Mouse (Mus musculus): Measurements from ENCODE around the gene Mzf1.

The Mzf1 gene

GRCm38 (mm10) chr7:13023928-13024731 is 30.4 kb downstream of the Mzf1 start:
- CTCF ChIA-PET = interaction anchor here in 1 of 4 experiments (2.2 kb wide), 1 partner anchor 14 kb away, joined by 11 read pairs; the partner anchor contains the start of gene Zbtb45
- POLR2A ChIA-PET = interaction anchor here in 3 of 4 experiments (0.8 to 21.4 kb wide), 30 partner anchors 8 to 121 kb away, joined by 3 to 694 read pairs (median 10); partner anchors contain the start of genes Chmp2a (in 3 of the 3), Zbtb45 (in 3 of the 3), Rps5 (in 2 of the 3) and Ube2m (in 2 of the 3)

GRCm38 (mm10) chr7:13022773-13023535 is 31.6 kb downstream of the Mzf1 start:
- ChIA-PET CTCF (interaction anchor here in 3 of 4 experiments (0.6 to 2.2 kb wide), 5 partner anchors 9 to 113 kb away, joined by 3 to 11 read pairs (median 7); partner anchors contain the start of gene Zbtb45 (in 2 of the 3)), POLR2A (interaction anchor here (0.6 to 4.7 kb wide), 45 partner anchors 8 to 443 kb away, joined by 3 to 110 read pairs (median 5); partner anchors contain the start of genes Zbtb45 (in 3 of the 4), Zfp446 (in 3 of the 4), Chmp2a (in 2 of the 4) and Rps5 (in 2 of the 4))

GRCm38 (mm10) chr7:13015217-13015616 is 39.3 kb downstream of the Mzf1 start:
- ChIA-PET POLR2A (interaction anchor here (0.6 to 10.8 kb wide), 38 partner anchors 8 to 282 kb away, joined by 3 to 694 read pairs (median 12); partner anchors contain the start of genes Chmp2a (in 3 of the 4), Rps5 (in 3 of the 4), Ube2m (in 3 of the 4) and Zfp446 (in 3 of the 4)), CTCF (interaction anchor here in 3 of 4 experiments (0.6 to 1.0 kb wide), 5 partner anchors 28 to 1314 kb away, joined by 4 to 6 read pairs (median 5); no protein-coding TSS in a partner anchor)

- CTCF ChIA-PET = interaction anchor here in 2 of 4 experiments (1.0 to 1.3 kb wide), 5 partner anchors 8 to 29 kb away, joined by 3 to 7 read pairs (median 5); no protein-coding TSS in a partner anchor
- POLR2A ChIA-PET = interaction anchor here (0.6 to 10.8 kb wide), 68 partner anchors 8 to 299 kb away, joined by 3 to 694 read pairs (median 5); partner anchors contain the start of genes Ube2m (in 4 of the 4), Chmp2a (in 3 of the 4), Rps5 (in 3 of the 4) and Zfp446 (in 3 of the 4)
These were observed 40.2 kb downstream of the Mzf1 start for GRCm38 (mm10) chr7:13014275-13014839.

- CTCF ChIA-PET = interaction anchor here in 2 of 4 experiments (0.6 to 1.3 kb wide), 5 partner anchors 8 to 235 kb away, joined by 3 to 7 read pairs (median 5); no protein-coding TSS in a partner anchor
- POLR2A ChIA-PET = interaction anchor here (0.7 to 10.8 kb wide), 62 partner anchors 8 to 300 kb away, joined by 3 to 694 read pairs (median 6); partner anchors contain the start of genes Chmp2a (in 3 of the 4), Rps5 (in 3 of the 4), Ube2m (in 3 of the 4) and Zfp446 (in 3 of the 4)
These were observed 40.9 kb downstream of the Mzf1 start for GRCm38 (mm10) chr7:13013671-13014070.

- POLR2A ChIA-PET = interaction anchor here (0.6 to 10.8 kb wide), 75 partner anchors 8 to 531 kb away, joined by 3 to 694 read pairs (median 5); partner anchors contain the start of genes Mzf1 (in 4 of the 4), Ube2m (in 4 of the 4), Chmp2a (in 3 of the 4) and Rps5 (in 3 of the 4)
- CTCF ChIA-PET = interaction anchor here (0.6 to 2.3 kb wide), 39 partner anchors 9 to 107 kb away, joined by 3 to 17 read pairs (median 4); partner anchors contain the start of genes Zfp446 (in 3 of the 4), Mzf1 (in 1 of the 4), Rps5 (in 1 of the 4) and Slc27a5 (in 1 of the 4)
These were observed 44.3 kb downstream of the Mzf1 start, which contains the start of gene Zbtb45 for GRCm38 (mm10) chr7:13010005-13010908. TSS of gene Zbtb45 (minus strand) at chr7:13010034.

GRCm38 (mm10) chr7:13009143-13010004 is 45.2 kb downstream of the Mzf1 start:
- CTCF ChIA-PET = interaction anchor here (0.5 to 2.3 kb wide), 39 partner anchors 10 to 447 kb away, joined by 3 to 17 read pairs (median 4); partner anchors contain the start of genes Zfp446 (in 3 of the 4), Mzf1 (in 1 of the 4), Slc27a5 (in 1 of the 4) and Zfp324 (in 1 of the 4)

GRCm38 (mm10) chr7:13007341-13008092 is 47.0 kb downstream of the Mzf1 start:
- ChIA-PET CTCF (interaction anchor here in 2 of 4 experiments (0.7 to 3.3 kb wide), 9 partner anchors 11 to 98 kb away, joined by 3 to 15 read pairs (median 5); partner anchors contain the start of genes Zfp446 (in 2 of the 2), Rps5 (in 1 of the 2) and Slc27a5 (in 1 of the 2)), POLR2A (interaction anchor here (0.7 to 6.8 kb wide), 48 partner anchors 9 to 126 kb away, joined by 3 to 171 read pairs (median 8); partner anchors contain the start of genes Ube2m (in 3 of the 4), Zfp446 (in 3 of the 4), Chmp2a (in 2 of the 4) and Rps5 (in 2 of the 4))

More at GRCm38 (mm10) chr7:13009143-13010004, 45.2 kb downstream of the Mzf1 start:
- POLR2A ChIA-PET = interaction anchor here (0.5 to 10.8 kb wide), 70 partner anchors 8 to 531 kb away, joined by 3 to 694 read pairs (median 5); partner anchors contain the start of genes Mzf1 (in 4 of the 4), Ube2m (in 4 of the 4), Chmp2a (in 3 of the 4) and Rps5 (in 3 of the 4)

GRCm38 (mm10) chr7:13006531-13006930 is 48.0 kb downstream of the Mzf1 start:
- ChIA-PET CTCF (interaction anchor here in 3 of 4 experiments (0.5 to 3.3 kb wide), 15 partner anchors 7 to 132 kb away, joined by 3 to 15 read pairs (median 5); partner anchors contain the start of genes Zfp446 (in 2 of the 3), Rps5 (in 1 of the 3) and Slc27a5 (in 1 of the 3)), POLR2A (interaction anchor here (0.8 to 6.8 kb wide), 78 partner anchors 8 to 172 kb away, joined by 3 to 171 read pairs (median 5); partner anchors contain the start of genes Chmp2a (in 3 of the 4), Rps5 (in 3 of the 4), Ube2m (in 3 of the 4) and Zfp446 (in 3 of the 4))

- ChIA-PET CTCF (interaction anchor here in 3 of 4 experiments (0.5 to 3.3 kb wide), 14 partner anchors 8 to 132 kb away, joined by 3 to 15 read pairs (median 5); partner anchors contain the start of genes Zfp446 (in 2 of the 3) and Slc27a5 (in 1 of the 3)), POLR2A (interaction anchor here (0.6 to 6.8 kb wide), 79 partner anchors 8 to 171 kb away, joined by 3 to 171 read pairs (median 5); partner anchors contain the start of genes Chmp2a (in 3 of the 4), Rps5 (in 3 of the 4), Ube2m (in 3 of the 4) and Zfp446 (in 3 of the 4))
These were observed 48.6 kb downstream of the Mzf1 start for GRCm38 (mm10) chr7:13006011-13006410.

- ChIA-PET POLR2A (interaction anchor here in 2 of 4 experiments (0.7 to 6.8 kb wide), 10 partner anchors 10 to 99 kb away, joined by 3 to 171 read pairs (median 4); partner anchors contain the start of genes Rps5 (in 2 of the 2), Chmp2a (in 1 of the 2), Ube2m (in 1 of the 2) and Zfp446 (in 1 of the 2)), CTCF (interaction anchor here in 3 of 4 experiments (0.6 to 1.5 kb wide), 5 partner anchors 8 to 25 kb away, joined by 3 to 7 read pairs (median 3); partner anchors contain the start of gene Zfp446 (in 1 of the 3))
These were observed 51.2 kb downstream of the Mzf1 start for GRCm38 (mm10) chr7:13003380-13003779.

- ChIA-PET CTCF (interaction anchor here in 1 of 4 experiments (1.0 kb wide), 1 partner anchor 9 kb away, joined by 3 read pairs; no protein-coding TSS in a partner anchor), POLR2A (interaction anchor here in 2 of 4 experiments (0.8 to 2.5 kb wide), 12 partner anchors 9 to 80 kb away, joined by 3 to 11 read pairs (median 3); partner anchors contain the start of genes Rnf225 (in 1 of the 2), Rps5 (in 1 of the 2), Zbtb45 (in 1 of the 2) and Zfp324 (in 1 of the 2))
These were observed 53.0 kb downstream of the Mzf1 start for GRCm38 (mm10) chr7:13001584-13001983.

GRCm38 (mm10) chr7:12998851-12999250 is 55.7 kb downstream of the Mzf1 start, which contains the start of gene Trim28:
TSS of gene Trim28 (plus strand) at chr7:12999114.
- ChIA-PET POLR2A (interaction anchor here in 3 of 4 experiments (0.9 to 2.9 kb wide), 9 partner anchors 11 to 76 kb away, joined by 3 to 10 read pairs (median 7); partner anchors contain the start of genes Zbtb45 (in 1 of the 3) and Zfp446 (in 1 of the 3)), CTCF (interaction anchor here in 1 of 4 experiments (0.6 kb wide), 1 partner anchor 48 kb away, joined by 4 read pairs; no protein-coding TSS in a partner anchor)
